Mouse (Mus musculus): ENCODE measurements around the gene 1500009C09Rik. TPM values are rescaled to one million over a fixed set of nuclear protein-coding genes. Genes with fewer than 3 reads are reported as not detected.

The 1500009C09Rik gene
- total RNA-seq, 1 experiment from 2014 or later = not detected

- peak; percentile 78 for ATAC-seq (replicated peaks; ENCODE audit: low read depth, poor library complexity, severe bottlenecking)
Measured at GRCm38 (mm10) chr15:82218778-82219666, 33.2 kb upstream of the 1500009C09Rik start.

- no peak for ATAC-seq (replicated peaks; ENCODE audit: low read depth, poor library complexity, severe bottlenecking)
Measured at GRCm38 (mm10) chr15:82220003-82220675, 32.1 kb upstream of the 1500009C09Rik start.

- ATAC-seq (replicated peaks; ENCODE audit: low read depth, poor library complexity, severe bottlenecking) = no peak
Measured at GRCm38 (mm10) chr15:82221104-82221860, 30.9 kb upstream of the 1500009C09Rik start.

GRCm38 (mm10) chr15:82223251-82223650 lies 28.9 kb upstream of the 1500009C09Rik start:
- no peak for ATAC-seq (replicated peaks; ENCODE audit: low read depth, poor library complexity, severe bottlenecking)

- peak; percentile 84 for ATAC-seq (replicated peaks; ENCODE audit: low read depth, poor library complexity, severe bottlenecking)
Measured at GRCm38 (mm10) chr15:82223657-82224601, 28.3 kb upstream of the 1500009C09Rik start, which contains the start of gene Tnfrsf13c. TSS of gene Tnfrsf13c (minus strand) at chr15:82224369.

- peak; percentile 40 for ATAC-seq (replicated peaks; ENCODE audit: low read depth, poor library complexity, severe bottlenecking)
Measured at GRCm38 (mm10) chr15:82224602-82225215, 27.5 kb upstream of the 1500009C09Rik start.

GRCm38 (mm10) chr15:82225769-82226168 lies 26.4 kb upstream of the 1500009C09Rik start:
- ATAC-seq (replicated peaks; ENCODE audit: low read depth, poor library complexity, severe bottlenecking) = 0 out of 2 replicates have a peak, but pooled peaks have one; percentile 14

GRCm38 (mm10) chr15:82229542-82230045 lies 22.6 kb upstream of the 1500009C09Rik start:
- ATAC-seq (replicated peaks; ENCODE audit: low read depth, poor library complexity, severe bottlenecking) = no peak

- ATAC-seq (replicated peaks; ENCODE audit: low read depth, poor library complexity, severe bottlenecking) = no peak
Measured at GRCm38 (mm10) chr15:82230098-82230611, 22.0 kb upstream of the 1500009C09Rik start.

GRCm38 (mm10) chr15:82231100-82231499 lies 21.1 kb upstream of the 1500009C09Rik start:
- no peak for ATAC-seq (replicated peaks; ENCODE audit: low read depth, poor library complexity, severe bottlenecking)

- ATAC-seq (replicated peaks; ENCODE audit: low read depth, poor library complexity, severe bottlenecking) = no peak
Measured at GRCm38 (mm10) chr15:82231591-82232378, 20.4 kb upstream of the 1500009C09Rik start.

GRCm38 (mm10) chr15:82232651-82233050 lies 19.5 kb upstream of the 1500009C09Rik start:
- ATAC-seq (replicated peaks; ENCODE audit: low read depth, poor library complexity, severe bottlenecking) = no peak

GRCm38 (mm10) chr15:82235661-82236060 lies 16.5 kb upstream of the 1500009C09Rik start:
- ATAC-seq (replicated peaks; ENCODE audit: low read depth, poor library complexity, severe bottlenecking) = peak; percentile 70

GRCm38 (mm10) chr15:82236565-82236964 lies 15.6 kb upstream of the 1500009C09Rik start:
- ATAC-seq (replicated peaks; ENCODE audit: low read depth, poor library complexity, severe bottlenecking) = peak; percentile 77

- no peak for ATAC-seq (replicated peaks; ENCODE audit: low read depth, poor library complexity, severe bottlenecking)
Measured at GRCm38 (mm10) chr15:82243311-82243710, 8.9 kb upstream of the 1500009C09Rik start.

- ATAC-seq (replicated peaks; ENCODE audit: low read depth, poor library complexity, severe bottlenecking) = no peak
Measured at GRCm38 (mm10) chr15:82243742-82244114, 8.5 kb upstream of the 1500009C09Rik start.

- ATAC-seq (replicated peaks; ENCODE audit: low read depth, poor library complexity, severe bottlenecking) = peak; percentile 98
Measured at GRCm38 (mm10) chr15:82244115-82244804, 7.9 kb upstream of the 1500009C09Rik start, which contains the start of gene Cenpm. TSS of gene Cenpm (minus strand) at chr15:82244748.
